Mouse (Mus musculus) small intestine, adult 2 months (tissue): ENCODE data around the gene Lat. TPM values are rescaled to one million over a fixed set of nuclear protein-coding genes. Genes with fewer than 3 reads are reported as not detected.

Experiments
- H3K27ac ChIP-seq: fragments of 200-500 bp; 2 replicates; pipeline ENCODE4 v1.5.1; 2012; ENCODE audit warnings: low read depth, low read length, control low read depth, inconsistent platforms; ENCODE audit not compliant: insufficient read depth
- H3K27me3 ChIP-seq: fragments of 200-500 bp; 2 replicates; pipeline ENCODE4 v1.6.1; 2012; ENCODE audit warnings: mild to moderate bottlenecking, moderate library complexity, low read length, inconsistent platforms; ENCODE audit not compliant: control insufficient read depth, insufficient read depth
- H3K36me3 ChIP-seq: fragments of 200-500 bp; 2 replicates; pipeline ENCODE4 v1.6.1; 2012; ENCODE audit warnings: mild to moderate bottlenecking, low read length, control low read depth, inconsistent platforms; ENCODE audit not compliant: control insufficient read depth, insufficient read depth
- H3K4me1 ChIP-seq: fragments of 200-500 bp; 2 replicates; pipeline ENCODE4 v1.6.1; 2012; ENCODE audit warnings: low read length, inconsistent platforms, mixed read lengths; ENCODE audit not compliant: control insufficient read depth, insufficient read depth, insufficient read length
- H3K4me3 ChIP-seq: fragments of 200-500 bp; 2 replicates; pipeline ENCODE4 v1.5.1; 2012; ENCODE audit warnings: low read depth, mild to moderate bottlenecking, control low read depth, inconsistent platforms, low read length, moderate library complexity
- CTCF ChIP-seq: fragments of 200-500 bp; IDR thresholded peaks from 2 replicates; pipeline ENCODE4 v1.5.1; 2012; ENCODE audit warnings: low read depth, mild to moderate bottlenecking, control low read depth, inconsistent platforms, low read length, moderate library complexity, mixed read lengths; ENCODE audit not compliant: insufficient replicate concordance, insufficient read length; ENCODE audit errors: extremely low read depth
- POLR2A ChIP-seq: fragments of 200-500 bp; IDR thresholded peaks from 2 replicates; pipeline ENCODE4 v1.6.1; 2012; ENCODE audit warnings: low read depth, mild to moderate bottlenecking, control low read depth, inconsistent platforms, low read length, moderate library complexity
- WGBS: fragments of 180-500 bp; shearing (Covaris S2); methylation state at CpG from one replicate; pipeline ENCODE4 v1.1.7; 2018; 5-methylcytosine and 5-hydroxymethylcytosine counted together
- polyA plus RNA-seq: library from polyadenylated mRNA; depleted of rRNA; stranded (reverse); fragments of >200 nt; gene quantifications from 2 replicates; pipeline ENCODE4 v1.2.3, GENCODE M21; 2012

Gene Lat
- polyA plus RNA-seq, 1 experiment, result 23.5 TPM

DNA sequence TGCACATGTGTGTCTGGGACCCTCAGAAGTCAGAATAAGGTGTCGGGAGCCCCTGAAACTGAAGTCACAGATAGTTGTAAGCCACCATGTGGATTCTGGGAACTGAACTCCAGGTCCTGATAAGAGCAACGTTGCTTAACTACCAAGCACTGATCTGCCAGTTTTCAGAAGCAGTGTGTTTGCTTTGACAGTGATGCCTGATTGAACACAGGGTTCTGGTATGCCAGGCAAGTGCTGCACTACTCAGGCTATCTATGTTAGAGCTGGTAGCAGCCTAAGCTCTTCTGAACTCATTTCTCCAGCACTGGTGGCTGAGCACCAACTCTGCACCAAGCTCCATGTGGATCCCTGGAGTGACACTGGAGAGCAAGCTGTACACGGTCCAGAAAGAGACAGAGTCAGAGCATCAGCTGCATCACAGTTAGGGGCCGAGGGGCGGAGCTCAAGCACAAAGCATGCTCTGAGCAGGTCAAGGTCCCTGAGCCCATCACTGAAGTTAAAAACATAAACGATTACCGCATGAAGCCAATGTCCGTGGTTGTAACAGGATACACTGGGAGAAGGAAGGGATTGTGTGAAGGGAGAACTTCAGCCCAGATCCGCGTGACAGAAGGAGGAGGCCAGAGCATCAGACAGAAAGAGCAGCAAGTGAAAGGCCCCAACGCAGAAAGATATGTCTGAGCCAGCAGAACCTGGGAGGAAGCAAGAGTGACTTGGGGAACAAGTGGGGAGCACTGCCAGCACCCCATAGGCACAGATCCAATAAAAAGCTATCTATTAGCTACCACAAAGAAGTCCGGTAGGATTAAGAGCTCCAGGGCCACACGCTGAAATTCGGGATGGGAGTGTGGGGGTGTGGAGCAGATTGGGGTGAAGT is 14.4 kb downstream of the Lat start:
- TF ChIP-seq POLR2A (no peak), CTCF (no peak)
- Histone ChIP-seq H3K36me3 (no peaks in the 10 kb centered on the region), H3K27ac (no peak overlapping the region), H3K4me3 (no peak overlapping the region), H3K4me1 (0 out of 2 replicates have a peak, but pooled peaks cover 3% of the 10 kb centered on the region), H3K27me3 (no peaks in the 10 kb centered on the region; the same call in 1 of the 2 replicates)
- WGBS, result 34% methylated on average over 14 of the region's 14 CpGs

DNA sequence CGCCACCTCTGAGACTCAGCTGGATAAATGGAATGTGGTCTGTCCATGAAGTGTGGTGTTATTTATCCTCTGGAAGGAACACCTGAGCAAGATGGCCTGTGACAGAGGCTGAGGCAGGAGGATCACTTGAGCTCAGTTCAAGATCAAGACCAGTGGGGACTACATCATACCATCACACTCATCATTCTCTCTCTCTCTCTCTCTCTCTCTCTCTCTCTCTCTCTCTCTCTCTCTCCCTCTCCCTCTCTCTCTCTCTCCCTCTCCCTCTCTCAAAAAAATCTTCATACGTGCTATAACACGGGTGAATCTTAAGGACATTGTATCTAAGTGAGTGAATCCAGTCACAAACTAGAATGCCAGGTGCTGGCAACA is 15.4 kb downstream of the Lat start:
- H3K4me1 ChIP-seq, result 0 out of 2 replicates have a peak, but pooled peaks cover 3% of the 10 kb centered on the region
- H3K36me3 ChIP-seq, result no peaks in the 10 kb centered on the region
- 82% methylated on average over 3 of the region's 3 CpGs for WGBS
- no peaks in the 10 kb centered on the region; the same call in 1 of the 2 replicates for H3K27me3 ChIP-seq
- no peak overlapping the region for H3K27ac ChIP-seq
- no peak for TF ChIP-seq POLR2A
- TF ChIP-seq CTCF, result no peak
- no peak overlapping the region for H3K4me3 ChIP-seq

DNA sequence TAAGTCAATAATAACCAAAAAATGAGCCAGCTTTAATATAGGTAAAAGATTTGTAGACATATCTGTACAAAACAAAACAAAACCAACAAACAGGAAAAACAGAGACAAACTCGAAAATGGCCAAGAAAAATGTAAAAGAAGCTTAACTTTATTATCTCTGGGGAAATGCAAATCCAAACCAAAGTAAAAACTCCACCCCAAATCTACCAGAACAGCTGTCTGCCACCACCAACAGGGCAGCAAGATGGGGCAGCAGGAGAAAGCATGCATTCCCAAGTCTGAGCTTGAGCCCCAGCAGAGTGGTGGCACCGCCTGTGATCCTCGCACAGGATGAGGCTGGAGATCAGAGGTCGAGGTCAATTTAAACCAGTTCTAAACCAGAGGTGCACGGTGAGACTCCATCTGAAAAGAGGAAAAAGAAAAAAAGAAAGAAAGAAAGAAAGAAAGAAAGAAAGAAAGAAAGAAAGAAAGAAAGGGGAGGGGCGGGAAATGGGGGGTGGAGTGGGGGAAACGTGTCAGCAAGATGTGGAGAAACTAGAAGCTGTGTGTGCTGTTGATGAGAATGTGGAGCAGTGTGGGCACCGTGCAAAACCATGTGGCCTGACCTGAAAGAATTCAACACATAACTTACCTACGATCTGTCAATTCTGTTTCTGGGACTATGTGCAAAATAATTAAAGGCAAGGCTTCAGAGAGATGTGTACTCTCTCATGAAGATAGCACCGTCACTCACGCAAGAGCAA is 15.9 kb downstream of the Lat start:
- TF ChIP-seq POLR2A (no peak), CTCF (no peak)
- no peak overlapping the region for H3K4me3 ChIP-seq

DNA sequence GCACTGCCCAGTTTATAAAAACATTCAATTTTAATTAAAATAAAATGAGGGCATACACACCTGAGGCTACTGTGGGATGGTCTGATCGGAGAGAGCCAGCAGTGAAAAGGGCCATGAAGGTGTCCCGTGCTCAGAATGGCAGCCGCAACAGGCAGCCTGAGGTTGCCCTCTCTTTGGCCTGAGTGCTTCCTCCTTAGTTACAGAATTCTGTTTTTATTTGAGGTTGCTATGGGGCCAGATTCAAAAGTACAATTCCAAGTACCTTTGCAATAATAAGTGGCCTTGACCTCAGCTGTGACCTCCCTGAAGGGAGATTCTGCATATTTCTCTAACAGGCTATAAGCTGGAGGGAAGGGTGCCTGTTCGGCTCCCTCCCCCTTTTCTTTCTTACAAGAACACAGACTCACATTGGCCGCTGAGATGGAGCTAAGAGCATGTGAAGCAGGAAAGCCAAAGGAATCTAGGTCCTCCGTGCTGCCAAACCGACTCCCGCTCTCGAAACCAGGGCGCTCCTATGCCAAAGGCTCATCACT is 17.9 kb downstream of the Lat start:
- no peak for TF ChIP-seq POLR2A
- no peak for TF ChIP-seq CTCF
- H3K4me1 ChIP-seq, result no peaks in the 10 kb centered on the region
- H3K4me3 ChIP-seq, result no peak overlapping the region
- 45% methylated on average over 10 of the region's 10 CpGs for WGBS
- no peak overlapping the region for H3K27ac ChIP-seq
- no peaks in the 10 kb centered on the region for H3K36me3 ChIP-seq
- H3K27me3 ChIP-seq, result no peaks in the 10 kb centered on the region

More for the DNA sequence above, 15.9 kb downstream of the Lat start:
- Histone ChIP-seq H3K27ac (no peak overlapping the region), H3K36me3 (no peaks in the 10 kb centered on the region), H3K4me1 (0 out of 2 replicates have a peak, but pooled peaks cover 3% of the 10 kb centered on the region), H3K27me3 (no peaks in the 10 kb centered on the region)
- WGBS, result 52% methylated on average over 11 of the region's 11 CpGs

DNA sequence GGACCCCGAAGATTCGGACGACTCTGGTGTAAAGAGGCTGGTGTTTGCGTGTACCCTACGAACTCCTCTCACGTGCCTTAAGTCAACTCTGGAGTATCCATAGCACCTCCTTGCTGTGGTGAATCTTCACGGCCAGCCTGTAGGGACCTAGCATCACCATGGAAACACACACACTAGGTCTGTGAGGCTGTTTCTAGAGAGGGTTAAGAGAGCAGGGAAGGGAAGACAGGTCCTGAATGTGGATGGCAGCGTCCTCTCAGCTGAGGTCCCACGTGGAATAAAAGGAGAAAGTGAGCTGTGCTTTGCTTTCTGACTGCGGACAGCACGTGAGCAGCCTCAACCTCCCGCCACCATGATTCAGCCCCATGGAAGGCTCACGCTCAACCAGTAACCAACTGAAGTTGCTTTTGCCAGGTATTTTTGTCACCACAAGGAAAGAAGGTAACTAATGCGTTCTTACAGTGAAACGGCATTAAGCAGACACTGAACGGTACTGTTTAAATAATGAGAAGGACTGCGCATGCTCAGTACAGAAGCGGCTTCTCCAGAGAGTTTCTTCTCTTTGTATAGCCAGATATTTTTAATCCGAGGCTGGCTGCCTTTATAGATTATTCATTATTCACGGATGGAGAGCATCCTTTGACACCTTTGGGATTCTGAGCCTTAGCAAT is 18.5 kb downstream of the Lat start:
- 64% methylated on average over 20 of the region's 20 CpGs for WGBS
- no peaks in the 10 kb centered on the region for H3K27me3 ChIP-seq
- TF ChIP-seq POLR2A (no peak), CTCF (no peak)
- no peaks in the 10 kb centered on the region for H3K4me1 ChIP-seq
- H3K36me3 ChIP-seq, result no peaks in the 10 kb centered on the region
- no peak overlapping the region for H3K4me3 ChIP-seq
- no peak overlapping the region for H3K27ac ChIP-seq

DNA sequence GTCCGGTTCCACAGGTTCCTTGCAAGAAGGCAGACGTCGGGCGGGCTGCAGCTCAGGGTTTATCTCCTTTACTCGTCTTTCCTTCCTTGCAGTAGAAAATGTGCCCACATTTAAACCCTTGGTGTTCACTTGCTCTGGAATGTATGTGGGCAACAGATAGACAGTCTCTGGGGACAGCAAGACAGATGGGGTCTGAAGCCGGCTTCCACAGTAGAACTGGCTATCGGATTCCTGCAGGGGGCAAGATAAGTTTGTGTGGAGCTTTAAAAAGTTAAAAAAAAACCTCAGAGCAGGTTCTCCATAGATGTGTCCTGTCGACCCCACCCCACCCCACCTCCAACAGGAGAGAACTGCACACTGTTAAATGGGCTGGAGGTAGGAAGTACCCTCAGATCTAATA is 21.1 kb downstream of the Lat start:
- Histone ChIP-seq H3K4me3 (no peak overlapping the region), H3K36me3 (no peaks in the 10 kb centered on the region), H3K27ac (no peak overlapping the region), H3K4me1 (no peaks in the 10 kb centered on the region), H3K27me3 (no peaks in the 10 kb centered on the region)
- 56% methylated on average over 8 of the region's 8 CpGs for WGBS
- TF ChIP-seq POLR2A, result no peak
- TF ChIP-seq CTCF, result no peak

DNA sequence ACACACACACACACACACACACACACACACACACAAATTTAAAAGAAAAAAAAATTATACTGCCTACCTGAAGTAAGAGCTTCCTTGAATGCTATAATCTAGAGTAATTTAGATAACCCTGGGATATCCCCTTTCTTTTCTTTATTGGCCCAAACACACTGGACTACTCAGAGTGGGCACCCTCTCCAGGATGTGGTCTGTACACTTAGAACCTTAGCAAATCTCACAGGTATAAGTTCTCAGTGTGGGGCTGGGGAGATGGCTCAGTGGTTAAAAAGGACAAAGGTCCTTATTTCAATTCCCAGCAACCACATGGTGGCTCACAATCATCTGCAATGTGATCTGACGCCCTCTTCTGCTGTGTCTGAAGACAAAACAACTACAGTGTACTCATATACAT is 22.3 kb downstream of the Lat start:
- Histone ChIP-seq H3K36me3 (no peaks in the 10 kb centered on the region), H3K27ac (no peak overlapping the region), H3K4me3 (no peak overlapping the region), H3K4me1 (no peaks in the 10 kb centered on the region), H3K27me3 (no peaks in the 10 kb centered on the region)
- 9% methylated on average over 1 of the region's 1 CpGs for WGBS
- no peak for TF ChIP-seq CTCF
- TF ChIP-seq POLR2A, result no peak
